Mouse (Mus musculus): Measurements from ENCODE around the gene Tek.

DNA sequence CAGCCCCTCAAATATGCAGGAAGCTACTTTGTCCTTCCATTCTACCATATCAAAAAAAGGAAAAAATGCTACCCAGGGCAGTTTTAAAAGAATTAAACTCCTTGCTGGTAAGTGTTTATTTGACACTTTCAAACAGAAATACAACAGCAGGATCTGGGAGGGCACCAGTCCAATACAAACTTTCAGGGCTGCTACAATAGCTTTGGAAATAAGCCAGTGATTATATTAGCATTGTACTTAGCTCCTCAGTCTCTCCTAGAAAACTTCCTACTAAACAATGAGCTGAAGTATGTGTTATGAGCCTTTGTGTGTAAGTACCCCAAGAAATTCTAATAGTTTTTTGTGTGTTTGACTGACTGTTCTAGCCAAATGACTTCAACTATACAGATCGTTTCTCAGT is 87.8 kb downstream of the Tek start:
- TF ChIP-seq CTCF (IDR thresholded peaks at IDR 0.05; ENCODE audit: low read depth, low read length) (no peak), POLR2A (IDR thresholded peaks at IDR 0.05; ENCODE audit: borderline replicate concordance, low read depth, low read length) (no peak)
